Mouse (Mus musculus) thymus, adult 2 months (tissue): ENCODE measurements around the gene Gimd1.

Experiments
- CTCF ChIP-seq: fragments of 200-500 bp; IDR thresholded peaks from 2 replicates; pipeline ENCODE4 v1.5.1; 2012; ENCODE audit warnings: mild to moderate bottlenecking, control low read depth, low read length, moderate library complexity, borderline replicate concordance; ENCODE audit not compliant: control insufficient read depth, poor library complexity, insufficient read depth; ENCODE audit errors: extremely low read depth
- POLR2A ChIP-seq: fragments of 200-500 bp; IDR thresholded peaks from 2 replicates; pipeline ENCODE4 v1.6.1; 2012; ENCODE audit warnings: mild to moderate bottlenecking, low read length, control low read depth, moderate library complexity; ENCODE audit not compliant: control insufficient read depth, poor library complexity, insufficient read depth; ENCODE audit errors: extremely low read depth

DNA sequence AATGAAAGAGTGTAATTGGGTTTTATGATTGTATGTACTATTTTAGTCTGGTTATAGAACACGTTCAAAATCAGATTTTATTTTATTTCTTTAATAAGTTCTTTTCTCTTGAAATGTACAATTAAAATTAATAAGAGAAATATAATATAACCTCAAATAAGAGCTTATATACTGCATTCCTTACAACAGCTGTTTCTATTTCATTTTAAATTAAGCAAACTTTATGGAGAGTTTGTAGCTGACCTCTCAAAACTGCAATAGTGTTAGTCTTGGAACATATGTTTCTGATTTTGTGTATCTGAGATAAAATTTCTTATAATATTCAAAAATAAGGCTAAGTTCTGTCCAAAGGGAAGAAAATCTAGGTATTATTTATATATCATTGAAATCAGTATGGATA, 39.0 kb upstream of the Gimd1 start:
- TF ChIP-seq CTCF (no peak), POLR2A (no peak)
